Mouse (Mus musculus): ENCODE data around the gene Zmym5.
"Not testable (repeated sequence)": the region's sequence is repeated elsewhere in the genome, so short reads cannot be mapped to it uniquely, and the experiment has no call there.

Zmym5 gene

GRCm38 (mm10) chr14:56776571-56777238 lies 34.8 kb downstream of the Zmym5 start:
- no peak for DNase-seq

- no peak for DNase-seq
Observed at GRCm38 (mm10) chr14:56775416-56775815, 36.1 kb downstream of the Zmym5 start.

- DNase-seq, result not testable (repeated sequence)
Observed at GRCm38 (mm10) chr14:56766438-56766837, 45.1 kb downstream of the Zmym5 start.

- DNase-seq, result not testable (repeated sequence)
Observed at GRCm38 (mm10) chr14:56765117-56765516, 46.4 kb downstream of the Zmym5 start.

- no peak for DNase-seq
Observed at GRCm38 (mm10) chr14:56751282-56751681, 60.2 kb downstream of the Zmym5 start.
